Mouse (Mus musculus): ENCODE results near the gene Fyn. TPM values are rescaled to one million over a fixed set of nuclear protein-coding genes. Genes with fewer than 3 reads are reported as not detected.

Gene Fyn
- polyA plus RNA-seq, 1 experiment from 2014 or later, result 24.0 TPM

DNA sequence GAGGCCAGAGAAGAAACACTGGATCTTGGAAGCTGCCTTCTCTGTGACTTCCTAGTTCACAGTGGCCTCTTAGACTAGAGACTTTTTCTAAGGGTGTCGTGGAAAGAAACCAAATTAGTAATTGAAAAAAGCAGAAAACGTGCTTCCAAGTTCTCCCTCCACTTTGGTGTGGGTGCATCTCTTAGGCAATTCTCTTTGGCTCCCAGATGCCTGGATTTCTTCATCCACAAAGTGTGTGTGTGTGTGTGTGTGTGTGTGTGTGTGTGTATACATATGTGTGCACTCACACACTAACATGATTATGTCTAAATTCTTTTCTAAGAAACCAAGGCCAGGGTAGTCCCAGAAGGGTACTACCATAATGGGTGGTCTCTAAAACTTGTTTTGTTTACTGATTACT, 245.3 kb downstream of the Fyn start:
- no peak for ATAC-seq (ENCODE audit: insufficient number of reproducible peaks, insufficient read depth, low FRiP score, low TSS enrichment, low read depth)
- whole genome bisulfite sequencing, result 28% methylated on average over 2 of the region's 2 CpGs
- 0 out of 2 replicates have a peak overlapping the region, but pooled peaks have one; percentile 34 for H3K4me3 ChIP-seq (replicated peaks)
- H3K27me3 ChIP-seq, result no peaks in the 10 kb centered on the region
- H3K4me2 ChIP-seq, result peak overlapping the region; percentile 57
- no peaks in the 10 kb centered on the region for H3K9me3 ChIP-seq
- H3K36me3 ChIP-seq, result no peaks in the 10 kb centered on the region
- H3K27ac ChIP-seq, result peak overlapping the region; percentile 89
- H3K9ac ChIP-seq (replicated peaks), result peak overlapping the region; percentile 35; the same call in 1 of the 2 replicates
- peaks cover 43% of the 10 kb centered on the region for H3K4me1 ChIP-seq (replicated peaks)

GRCm38 (mm10) chr10:39614676-39615075, 246.0 kb downstream of the Fyn start:
- Histone ChIP-seq H3K4me3 (replicated peaks) (no peak overlapping the region), H3K4me1 (replicated peaks) (peaks cover 43% of the 10 kb centered on the region), H3K4me2 (peak overlapping the region; percentile 2), H3K9me3 (no peaks in the 10 kb centered on the region), H3K36me3 (no peaks in the 10 kb centered on the region), H3K9ac (replicated peaks) (no peak overlapping the region), H3K27ac (peak overlapping the region; percentile 84), H3K27me3 (no peaks in the 10 kb centered on the region)
- ATAC-seq (ENCODE audit: insufficient number of reproducible peaks, insufficient read depth, low FRiP score, low TSS enrichment, low read depth), result no peak
- WGBS, result 14% methylated on average over 6 of the region's 6 CpGs

Other genes starting within 250 kb of the Fyn start
- 14.9 and 15.1 TPM in 2 replicates for gene Fam229b, start 234.9 kb upstream of the Fyn start, polyA plus RNA-seq (2016; fragmentation: Nextera tagmentation; extraction: Ambion mirVana)
- 20.3 and 22.8 TPM in 2 replicates for gene Tube1, start 234.9 kb upstream of the Fyn start, polyA plus RNA-seq (2016; fragmentation: Nextera tagmentation; extraction: Ambion mirVana)
- 0.31 and 0.42 TPM in 2 replicates for gene Ccn6, start 205.1 kb upstream of the Fyn start, polyA plus RNA-seq (2016; fragmentation: Nextera tagmentation; extraction: Ambion mirVana)
- 4.9 and 6.1 TPM in 2 replicates for gene Traf3ip2, start 244.1 kb downstream of the Fyn start, polyA plus RNA-seq (2016; fragmentation: Nextera tagmentation; extraction: Ambion mirVana)

Measured in limb, embryonic 12.5 days (tissue).